Mouse (Mus musculus): ENCODE results near the gene Lce1l. TPM values are rescaled to one million over a fixed set of nuclear protein-coding genes. Genes with fewer than 3 reads are reported as not detected.
"Not testable (repeated sequence)": the region's sequence is repeated elsewhere in the genome, so short reads cannot be mapped to it uniquely, and the experiment has no call there.

Lce1l gene
- not detected in 2 replicates for polyA plus RNA-seq (2015; fragmentation: Nextera tagmentation; extraction: Ambion mirVana)

- H3K27ac ChIP-seq: no peak within 1 kb of the TSS
- WGBS: 81% methylated on average over 3 of the region's 3 CpGs
- H3K27me3 ChIP-seq: no peaks in the 10 kb centered on the region
- no peak within 1 kb of the TSS for H3K4me2 ChIP-seq (replicated peaks)
- H3K4me1 ChIP-seq: no peaks in the 10 kb centered on the region
- ATAC-seq (ENCODE audit: low FRiP score, low read depth): no peak
- no peak within 1 kb of the TSS for H3K4me3 ChIP-seq
- no peak within 1 kb of the TSS for H3K9ac ChIP-seq
- no peaks in the 10 kb centered on the region for H3K9me3 ChIP-seq
- H3K36me3 ChIP-seq: no peaks in the 10 kb centered on the region
Measured at GRCm38 (mm10) chr3:92851186-92851585, at the start of gene Lce1l. TSS of gene Lce1l (minus strand) at chr3:92851286.

GRCm38 (mm10) chr3:92894489-92894888, 43.4 kb upstream of the Lce1l start:
- H3K4me3 ChIP-seq: no peak overlapping the region
- no peaks in the 10 kb centered on the region for H3K36me3 ChIP-seq
- no peak overlapping the region for H3K27ac ChIP-seq
- 69% methylated on average over 1 of the region's 1 CpGs for WGBS
- no peak overlapping the region for H3K4me2 ChIP-seq (replicated peaks)
- no peak for ATAC-seq (ENCODE audit: low FRiP score, low read depth)
- no peak overlapping the region for H3K9ac ChIP-seq
- H3K27me3 ChIP-seq: no peaks in the 10 kb centered on the region
- no peaks in the 10 kb centered on the region for H3K9me3 ChIP-seq
- no peaks in the 10 kb centered on the region for H3K4me1 ChIP-seq

GRCm38 (mm10) chr3:92894063-92894462, 43.0 kb upstream of the Lce1l start:
- H3K27ac ChIP-seq: no peak overlapping the region
- no peaks in the 10 kb centered on the region for H3K4me1 ChIP-seq
- 46% methylated on average over 3 of the region's 3 CpGs for WGBS
- H3K4me2 ChIP-seq (replicated peaks): no peak overlapping the region
- H3K27me3 ChIP-seq: no peaks in the 10 kb centered on the region
- no peaks in the 10 kb centered on the region for H3K36me3 ChIP-seq
- H3K9me3 ChIP-seq: no peaks in the 10 kb centered on the region
- no peak overlapping the region for H3K4me3 ChIP-seq
- H3K9ac ChIP-seq: no peak overlapping the region
- peak; percentile 36; the same call in 1 of the 2 replicates for ATAC-seq (ENCODE audit: low FRiP score, low read depth)

GRCm38 (mm10) chr3:92874180-92874579, 23.1 kb upstream of the Lce1l start:
- Histone ChIP-seq H3K27me3 (no peaks in the 10 kb centered on the region), H3K36me3 (no peaks in the 10 kb centered on the region), H3K27ac (no peak overlapping the region), H3K4me3 (no peak overlapping the region), H3K9me3 (no peaks in the 10 kb centered on the region), H3K4me2 (replicated peaks) (no peak overlapping the region), H3K9ac (no peak overlapping the region), H3K4me1 (no peaks in the 10 kb centered on the region)
- 87% methylated on average over 3 of the region's 3 CpGs for WGBS
- ATAC-seq (ENCODE audit: low FRiP score, low read depth): no peak

- Histone ChIP-seq H3K9ac (no peak within 1 kb of the TSS), H3K4me1 (no peaks in the 10 kb centered on the region), H3K4me3 (no peak within 1 kb of the TSS), H3K4me2 (replicated peaks) (no peak within 1 kb of the TSS), H3K27ac (no peak within 1 kb of the TSS), H3K27me3 (no peaks in the 10 kb centered on the region), H3K36me3 (no peaks in the 10 kb centered on the region), H3K9me3 (no peaks in the 10 kb centered on the region)
- 66% methylated on average over 4 of the region's 4 CpGs for WGBS
- ATAC-seq (ENCODE audit: low FRiP score, low read depth): no peak
Measured at GRCm38 (mm10) chr3:92870116-92870515, 19.0 kb upstream of the Lce1l start, which contains the start of gene 2310050C09Rik. TSS of gene 2310050C09Rik (minus strand) at chr3:92870216.

GRCm38 (mm10) chr3:92827108-92827507, 24.0 kb downstream of the Lce1l start, which contains the start of gene Kprp:
TSS of gene Kprp (minus strand) at chr3:92827247.
- H3K4me3 ChIP-seq: no peak within 1 kb of the TSS
- no peak within 1 kb of the TSS for H3K4me2 ChIP-seq (replicated peaks)
- no peaks in the 10 kb centered on the region for H3K36me3 ChIP-seq
- no peak within 1 kb of the TSS for H3K27ac ChIP-seq
- 56% methylated on average over 1 of the region's 1 CpGs for WGBS
- H3K4me1 ChIP-seq: no peaks in the 10 kb centered on the region
- no peak for ATAC-seq (ENCODE audit: low FRiP score, low read depth)
- H3K27me3 ChIP-seq: no peaks in the 10 kb centered on the region
- no peaks in the 10 kb centered on the region for H3K9me3 ChIP-seq
- H3K9ac ChIP-seq: no peak within 1 kb of the TSS

GRCm38 (mm10) chr3:92825808-92826207, 25.3 kb downstream of the Lce1l start:
- WGBS: 32% methylated on average over 1 of the region's 1 CpGs
- H3K4me1 ChIP-seq: no peaks in the 10 kb centered on the region
- no peaks in the 10 kb centered on the region for H3K27me3 ChIP-seq
- H3K27ac ChIP-seq: no peak overlapping the region
- no peaks in the 10 kb centered on the region for H3K9me3 ChIP-seq
- no peak overlapping the region for H3K4me3 ChIP-seq
- no peak overlapping the region for H3K9ac ChIP-seq
- no peaks in the 10 kb centered on the region for H3K36me3 ChIP-seq
- H3K4me2 ChIP-seq (replicated peaks): no peak overlapping the region
- no peak for ATAC-seq (ENCODE audit: low FRiP score, low read depth)

- ATAC-seq (ENCODE audit: low FRiP score, low read depth): not testable (repeated sequence)
Measured at GRCm38 (mm10) chr3:92816036-92816435, 35.0 kb downstream of the Lce1l start.

GRCm38 (mm10) chr3:92815581-92815980, 35.5 kb downstream of the Lce1l start:
- no peaks in the 10 kb centered on the region for H3K27me3 ChIP-seq
- no peaks in the 10 kb centered on the region for H3K4me1 ChIP-seq
- H3K36me3 ChIP-seq: no peaks in the 10 kb centered on the region
- H3K27ac ChIP-seq: no peak overlapping the region
- no peak overlapping the region for H3K4me2 ChIP-seq (replicated peaks)
- no peak for ATAC-seq (ENCODE audit: low FRiP score, low read depth)
- 85% methylated on average over 3 of the region's 3 CpGs for WGBS
- no peak overlapping the region for H3K4me3 ChIP-seq
- H3K9ac ChIP-seq: no peak overlapping the region
- H3K9me3 ChIP-seq: no peaks in the 10 kb centered on the region

More at GRCm38 (mm10) chr3:92816036-92816435, 35.0 kb downstream of the Lce1l start:
- H3K9me3 ChIP-seq; H3K36me3 ChIP-seq; H3K4me2 ChIP-seq (replicated peaks); H3K27me3 ChIP-seq; H3K27ac ChIP-seq; H3K4me3 ChIP-seq; H3K9ac ChIP-seq; H3K4me1 ChIP-seq: not testable (repeated sequence)
- 83% methylated on average over 2 of the region's 2 CpGs for WGBS

- no peak for ATAC-seq (ENCODE audit: low FRiP score, low read depth)
- Histone ChIP-seq H3K27me3 (no peaks in the 10 kb centered on the region), H3K9ac (no peak within 1 kb of the TSS), H3K36me3 (no peaks in the 10 kb centered on the region), H3K4me2 (replicated peaks) (no peak within 1 kb of the TSS), H3K27ac (no peak within 1 kb of the TSS), H3K9me3 (no peaks in the 10 kb centered on the region), H3K4me1 (no peaks in the 10 kb centered on the region), H3K4me3 (no peak within 1 kb of the TSS)
Measured at GRCm38 (mm10) chr3:92807791-92808190, 43.3 kb downstream of the Lce1l start, which contains the start of gene Lce1k. TSS of gene Lce1k (minus strand) at chr3:92807891.

Other genes with a start within 250 kb of the Lce1l start
- not detected in 2 replicates for gene 2210017I01Rik, start 243.8 kb downstream of the Lce1l start, polyA plus RNA-seq (2015; fragmentation: Nextera tagmentation; extraction: Ambion mirVana)
- gene Lce6a, start 229.6 kb downstream of the Lce1l start, polyA plus RNA-seq (2015; fragmentation: Nextera tagmentation; extraction: Ambion mirVana): not detected in 2 replicates
- not detected in 2 replicates for gene Lce1a1, start 203.0 kb downstream of the Lce1l start, polyA plus RNA-seq (2015; fragmentation: Nextera tagmentation; extraction: Ambion mirVana)
- gene Lce1b, start 194.4 kb downstream of the Lce1l start, polyA plus RNA-seq (2015; fragmentation: Nextera tagmentation; extraction: Ambion mirVana): not detected in 2 replicates
- not detected in 2 replicates for gene Lce1a2, start 181.0 kb downstream of the Lce1l start, polyA plus RNA-seq (2015; fragmentation: Nextera tagmentation; extraction: Ambion mirVana)
- not detected in 2 replicates for gene Lce1c, start 172.0 kb downstream of the Lce1l start, polyA plus RNA-seq (2015; fragmentation: Nextera tagmentation; extraction: Ambion mirVana)
- not detected in 2 replicates for gene Lce1d, start 164.1 kb downstream of the Lce1l start, polyA plus RNA-seq (2015; fragmentation: Nextera tagmentation; extraction: Ambion mirVana)
- gene Lce1e, start 142.2 kb downstream of the Lce1l start, polyA plus RNA-seq (2015; fragmentation: Nextera tagmentation; extraction: Ambion mirVana): not detected in 2 replicates
- gene Lce1f, start 130.9 kb downstream of the Lce1l start, polyA plus RNA-seq (2015; fragmentation: Nextera tagmentation; extraction: Ambion mirVana): not detected in 2 replicates
- not detected in 2 replicates for gene Gm38119, start 112.2 kb downstream of the Lce1l start, polyA plus RNA-seq (2015; fragmentation: Nextera tagmentation; extraction: Ambion mirVana)
- not detected in 2 replicates for gene Lce1g, start 98.9 kb downstream of the Lce1l start, polyA plus RNA-seq (2015; fragmentation: Nextera tagmentation; extraction: Ambion mirVana)
- gene Lce1h, start 86.2 kb downstream of the Lce1l start, polyA plus RNA-seq (2015; fragmentation: Nextera tagmentation; extraction: Ambion mirVana): not detected in 2 replicates
- gene Lce1i, start 72.4 kb downstream of the Lce1l start, polyA plus RNA-seq (2015; fragmentation: Nextera tagmentation; extraction: Ambion mirVana): not detected in 2 replicates
- gene Lce1j, start 60.8 kb downstream of the Lce1l start, polyA plus RNA-seq (2015; fragmentation: Nextera tagmentation; extraction: Ambion mirVana): not detected in 2 replicates
- not detected in 2 replicates for gene Lce1k, start 43.4 kb downstream of the Lce1l start, polyA plus RNA-seq (2015; fragmentation: Nextera tagmentation; extraction: Ambion mirVana)
- not detected in 2 replicates for gene Kprp, start 24.0 kb downstream of the Lce1l start, polyA plus RNA-seq (2015; fragmentation: Nextera tagmentation; extraction: Ambion mirVana)
- 0.13 TPM in 1 of 2 replicates, not detected in the other for gene 2310050C09Rik, start 18.9 kb upstream of the Lce1l start, polyA plus RNA-seq (2015; fragmentation: Nextera tagmentation; extraction: Ambion mirVana)
- not detected in 2 replicates for gene Lce3a, start 74.9 kb upstream of the Lce1l start, polyA plus RNA-seq (2015; fragmentation: Nextera tagmentation; extraction: Ambion mirVana)
- gene Lce3b, start 81.7 kb upstream of the Lce1l start, polyA plus RNA-seq (2015; fragmentation: Nextera tagmentation; extraction: Ambion mirVana): not detected in 2 replicates
- gene Lce3c, start 93.2 kb upstream of the Lce1l start, polyA plus RNA-seq (2015; fragmentation: Nextera tagmentation; extraction: Ambion mirVana): 0.28 TPM in 1 of 2 replicates, not detected in the other
- not detected in 2 replicates for gene Lce3d, start 106.1 kb upstream of the Lce1l start, polyA plus RNA-seq (2015; fragmentation: Nextera tagmentation; extraction: Ambion mirVana)
- not detected in 2 replicates for gene Lce3e, start 115.8 kb upstream of the Lce1l start, polyA plus RNA-seq (2015; fragmentation: Nextera tagmentation; extraction: Ambion mirVana)
- not detected in 2 replicates for gene Lce3f, start 140.9 kb upstream of the Lce1l start, polyA plus RNA-seq (2015; fragmentation: Nextera tagmentation; extraction: Ambion mirVana)
- gene Crct1, start 164.4 kb upstream of the Lce1l start, polyA plus RNA-seq (2015; fragmentation: Nextera tagmentation; extraction: Ambion mirVana): 0.42 and 1.0 TPM in 2 replicates
- not detected in 2 replicates for gene Lce1m, start 167.8 kb upstream of the Lce1l start, polyA plus RNA-seq (2015; fragmentation: Nextera tagmentation; extraction: Ambion mirVana)
- not detected in 2 replicates for gene Gm4858, start 217.5 kb upstream of the Lce1l start, polyA plus RNA-seq (2015; fragmentation: Nextera tagmentation; extraction: Ambion mirVana)